Mouse (Mus musculus) hindbrain, embryonic 11.5 days (tissue): ENCODE data around the gene Prokr1. TPM values are rescaled to one million over a fixed set of nuclear protein-coding genes. Genes with fewer than 3 reads are reported as not detected.

Experiments
- ATAC-seq: fragments of 200-750 bp; cut with Nextera tagmentation; 2 replicates; pipeline ENCODE4 v1.8.0; 2017; ENCODE audit warnings: mild to moderate bottlenecking, moderate TSS enrichment, moderate library complexity; ENCODE audit not compliant: low FRiP score
- DNase-seq: peaks from one replicate; pipeline ENCODE4 v3.0.0-alpha.2; 2015; ENCODE audit warnings: low spot score
- H3K27ac ChIP-seq: fragments of 300-500 bp; sonication (generic); 2 replicates; pipeline ENCODE4 v1.5.1; 2014; ENCODE audit warnings: mild to moderate bottlenecking, low read depth, low read length
- H3K27me3 ChIP-seq: fragments of 300-500 bp; sonication (generic); 2 replicates; pipeline ENCODE4 v1.6.1; 2014; ENCODE audit warnings: mild to moderate bottlenecking, low read length, moderate library complexity, mixed read lengths; ENCODE audit not compliant: control insufficient read depth, insufficient read depth
- H3K36me3 ChIP-seq: fragments of 300-500 bp; sonication (generic); 2 replicates; pipeline ENCODE4 v1.6.1; 2014; ENCODE audit warnings: mild to moderate bottlenecking, low read length, moderate library complexity, mixed read lengths; ENCODE audit not compliant: control insufficient read depth, insufficient read depth
- H3K4me1 ChIP-seq: fragments of 300-500 bp; sonication (generic); replicated peaks from 2 replicates; pipeline ENCODE4 v1.6.1; 2014; ENCODE audit warnings: low read length, mixed read lengths; ENCODE audit not compliant: control insufficient read depth, insufficient read depth
- H3K4me2 ChIP-seq: fragments of 300-500 bp; sonication (generic); replicated peaks from 2 replicates; pipeline ENCODE4 v1.6.1; 2014; ENCODE audit warnings: mild to moderate bottlenecking, low read depth, low read length
- H3K4me3 ChIP-seq: fragments of 300-500 bp; sonication (generic); 2 replicates; pipeline ENCODE4 v1.5.1; 2014; ENCODE audit warnings: low read depth, low read length
- H3K9ac ChIP-seq: fragments of 300-500 bp; sonication (generic); 2 replicates; pipeline ENCODE4 v1.6.1; 2014; ENCODE audit warnings: low read depth, low read length
- H3K9me3 ChIP-seq: fragments of 300-500 bp; sonication (generic); 2 replicates; pipeline ENCODE4 v1.6.1; 2016; ENCODE audit warnings: low read length; ENCODE audit not compliant: control insufficient read depth
- WGBS: fragments of 180-500 bp; shearing (Covaris S2); extraction: QIAGEN DNeasy Blood & Tissue Kit; methylation state at CpG from one replicate; pipeline ENCODE4 v1.1.7; 2014; 5-methylcytosine and 5-hydroxymethylcytosine counted together
- polyA plus RNA-seq: library from polyadenylated mRNA; unstranded; fragments of >200 nt; fragmentation: Nextera tagmentation; extraction: Ambion mirVana; gene quantifications from 2 replicates; pipeline ENCODE4 v1.2.1, GENCODE M21; 2014

Gene Prokr1
- polyA plus RNA-seq, 1 experiment from 2014 or later: 3.6 TPM

- Histone ChIP-seq H3K4me3 (no peak overlapping the region), H3K9me3 (no peaks in the 10 kb centered on the region), H3K36me3 (no peaks in the 10 kb centered on the region), H3K27me3 (no peaks in the 10 kb centered on the region), H3K27ac (no peak overlapping the region), H3K4me1 (0 out of 2 replicates have a peak, but pooled peaks cover 3% of the 10 kb centered on the region), H3K9ac (no peak overlapping the region), H3K4me2 (no peak overlapping the region)
- DNase-seq: no peak
- no peak for ATAC-seq
- WGBS: 73% methylated on average over 8 of the region's 8 CpGs
These were observed 54.3 kb downstream of the Prokr1 start for GRCm38 (mm10) chr6:87536270-87536669.

GRCm38 (mm10) chr6:87535651-87536050, 54.9 kb downstream of the Prokr1 start:
- no peak overlapping the region for H3K27ac ChIP-seq
- DNase-seq (no peak), ATAC-seq (no peak)
- no peak overlapping the region for H3K9ac ChIP-seq
- 74% methylated on average over 9 of the region's 9 CpGs for WGBS
- H3K4me3 ChIP-seq: no peak overlapping the region
- no peaks in the 10 kb centered on the region for H3K27me3 ChIP-seq
- no peaks in the 10 kb centered on the region for H3K9me3 ChIP-seq
- H3K36me3 ChIP-seq: no peaks in the 10 kb centered on the region
- 0 out of 2 replicates have a peak, but pooled peaks cover 3% of the 10 kb centered on the region for H3K4me1 ChIP-seq
- no peak overlapping the region for H3K4me2 ChIP-seq

- DNase-seq (no peak), ATAC-seq (no peak)
- Histone ChIP-seq H3K27ac (no peak overlapping the region), H3K4me3 (no peak overlapping the region), H3K9me3 (no peaks in the 10 kb centered on the region), H3K9ac (no peak overlapping the region), H3K4me1 (no peaks in the 10 kb centered on the region), H3K36me3 (no peaks in the 10 kb centered on the region), H3K27me3 (no peaks in the 10 kb centered on the region), H3K4me2 (no peak overlapping the region)
- WGBS: 81% methylated on average over 9 of the region's 9 CpGs
These were observed 55.5 kb downstream of the Prokr1 start for GRCm38 (mm10) chr6:87534855-87535575.

- Histone ChIP-seq H3K9ac (no peak within 1 kb of the TSS), H3K27me3 (no peaks in the 10 kb centered on the region), H3K27ac (no peak within 1 kb of the TSS), H3K4me1 (no peaks in the 10 kb centered on the region), H3K9me3 (no peaks in the 10 kb centered on the region), H3K4me3 (no peak within 1 kb of the TSS), H3K36me3 (no peaks in the 10 kb centered on the region), H3K4me2 (no peak within 1 kb of the TSS)
- DNase-seq: no peak
- WGBS: 64% methylated on average over 14 of the region's 14 CpGs
- no peak for ATAC-seq
These were observed 57.4 kb downstream of the Prokr1 start, which contains the start of gene Arhgap25 for GRCm38 (mm10) chr6:87532953-87533710. Gene Arhgap25 (minus strand): TSS chr6:87533259.

GRCm38 (mm10) chr6:87531456-87532015, 59.0 kb downstream of the Prokr1 start:
- no peak overlapping the region for H3K4me2 ChIP-seq
- ATAC-seq: no peak
- no peak overlapping the region for H3K9ac ChIP-seq
- no peak overlapping the region for H3K4me3 ChIP-seq
- no peak for DNase-seq
- H3K9me3 ChIP-seq: no peaks in the 10 kb centered on the region
- 92% methylated on average over 2 of the region's 2 CpGs for WGBS
- H3K36me3 ChIP-seq: no peaks in the 10 kb centered on the region
- no peaks in the 10 kb centered on the region for H3K27me3 ChIP-seq
- no peak overlapping the region for H3K27ac ChIP-seq
- H3K4me1 ChIP-seq: no peaks in the 10 kb centered on the region

- Histone ChIP-seq H3K9ac (no peak overlapping the region), H3K27me3 (no peaks in the 10 kb centered on the region), H3K9me3 (no peaks in the 10 kb centered on the region), H3K4me2 (no peak overlapping the region), H3K36me3 (no peaks in the 10 kb centered on the region), H3K4me1 (no peaks in the 10 kb centered on the region), H3K4me3 (no peak overlapping the region), H3K27ac (no peak overlapping the region)
- no peak for DNase-seq
- ATAC-seq: no peak
- WGBS: 88% methylated on average over 2 of the region's 2 CpGs
These were observed 60.2 kb downstream of the Prokr1 start for GRCm38 (mm10) chr6:87530386-87530785.

Other genes with a start within 250 kb of the Prokr1 start
- not detected in 2 replicates for gene Gkn1, start 239.8 kb downstream of the Prokr1 start, polyA plus RNA-seq
- not detected in 2 replicates for gene Gkn2, start 217.4 kb downstream of the Prokr1 start, polyA plus RNA-seq
- 0.29 TPM in 1 of 2 replicates, not detected in the other for gene Gkn3, start 201.8 kb downstream of the Prokr1 start, polyA plus RNA-seq
- not detected in 2 replicates for gene Bmp10, start 161.7 kb downstream of the Prokr1 start, polyA plus RNA-seq
- 2.6 and 3.2 TPM in 2 replicates for gene Arhgap25, start 57.5 kb downstream of the Prokr1 start, polyA plus RNA-seq
- 15.7 and 16.4 TPM in 2 replicates for gene Aplf, start 81.5 kb upstream of the Prokr1 start, polyA plus RNA-seq
- 5.6 and 7.7 TPM in 2 replicates for gene Efcc1, start 140.1 kb upstream of the Prokr1 start, polyA plus RNA-seq
- 1.4 and 2.2 TPM in 2 replicates for gene Gp9, start 187.3 kb upstream of the Prokr1 start, polyA plus RNA-seq
- 5.0 and 6.8 TPM in 2 replicates for gene Rab43, start 221.4 kb upstream of the Prokr1 start, polyA plus RNA-seq
- 3.2 and 3.8 TPM in 2 replicates for gene Gm45140, start 245.1 kb upstream of the Prokr1 start, polyA plus RNA-seq
- gene Isy1, start 248.1 kb upstream of the Prokr1 start, polyA plus RNA-seq: 57.7 and 61.7 TPM in 2 replicates